12 mouse cellular contexts compared by ENCODE assay signal in the genomic region with DNA sequence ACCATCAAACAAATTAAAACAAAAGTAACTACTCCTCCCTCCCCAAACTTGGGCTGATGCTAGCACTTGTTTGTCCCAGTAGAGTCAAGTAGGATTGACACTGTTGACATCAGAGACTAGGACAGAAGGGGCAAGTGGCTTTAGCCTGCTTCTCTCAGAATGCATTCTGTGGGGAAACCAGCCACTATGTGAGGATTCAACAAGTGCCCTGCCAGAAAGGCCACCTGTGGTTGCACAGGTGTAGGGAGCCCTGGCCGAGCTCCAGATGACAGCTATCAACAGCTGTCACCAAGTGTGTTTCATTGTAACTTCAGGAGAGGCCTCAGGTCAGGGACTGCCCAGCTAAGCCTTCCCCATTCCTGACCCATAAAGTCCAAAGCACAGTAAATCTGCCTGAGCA.
"Had no signal": no experiment of that assay in that cellular context is flagged by ENCODE, and none has a peak within 500 bp of the region (broad histone marks: within the 10 kb centered on the region; RNA-seq: fewer than 3 reads in every experiment).

No protein-coding gene starts in this region.

- DNase-seq: gastrocnemius, adult 2 months; gastrocnemius, postnatal 10 days; gastrocnemius, postnatal 25 days; heart, adult 2 months; heart, postnatal 4 days; kidney, adult 18-20 months; kidney, adult 8-10 months; kidney, postnatal 10 days; kidney, postnatal 25 days; kidney, postnatal 4 days; liver; liver, embryonic 13.5 days had no signal
